Mouse (Mus musculus) 3T3-L1 (cell line): ENCODE data around the gene Adm2.

Experiments
- DNase-seq: peaks from one replicate; pipeline ENCODE4 v3.0.0-alpha.2; 2015; ENCODE audit warnings: low read depth, low spot score

Gene Adm2

GRCm38 (mm10) chr15:89309962-89310498, 12.5 kb upstream of the Adm2 start:
- DNase-seq = peak; percentile 43

GRCm38 (mm10) chr15:89313359-89313758, 9.2 kb upstream of the Adm2 start:
- no peak for DNase-seq

GRCm38 (mm10) chr15:89314107-89314506, 8.4 kb upstream of the Adm2 start:
- no peak for DNase-seq

GRCm38 (mm10) chr15:89314511-89315189, 7.9 kb upstream of the Adm2 start:
- peak; percentile 17 for DNase-seq

GRCm38 (mm10) chr15:89315190-89315731, 7.3 kb upstream of the Adm2 start, which contains the start of gene Sbf1:
Sbf1 (minus strand) TSS chr15:89315311.
- peak; percentile 97 for DNase-seq

- peak; percentile 41 for DNase-seq
Measured at GRCm38 (mm10) chr15:89316146-89316545, 6.4 kb upstream of the Adm2 start.

- no peak for DNase-seq
Measured at GRCm38 (mm10) chr15:89321264-89321663, 1.3 kb upstream of the Adm2 start.

- DNase-seq = no peak
Measured at GRCm38 (mm10) chr15:89323656-89324055, 1.1 kb downstream of the Adm2 start.

- DNase-seq = no peak
Measured at GRCm38 (mm10) chr15:89326441-89326840, 3.9 kb downstream of the Adm2 start.

- DNase-seq = no peak
Measured at GRCm38 (mm10) chr15:89334271-89334670, 11.8 kb downstream of the Adm2 start, which contains the start of gene Miox. Miox (plus strand) TSS chr15:89334398.

GRCm38 (mm10) chr15:89334774-89335537, 12.4 kb downstream of the Adm2 start:
- no peak for DNase-seq

GRCm38 (mm10) chr15:89336422-89336821, 13.9 kb downstream of the Adm2 start:
- no peak for DNase-seq

GRCm38 (mm10) chr15:89339696-89340095, 17.2 kb downstream of the Adm2 start:
- no peak for DNase-seq

- no peak for DNase-seq
Measured at GRCm38 (mm10) chr15:89340136-89340535, 17.6 kb downstream of the Adm2 start.

- no peak for DNase-seq
Measured at GRCm38 (mm10) chr15:89341678-89342077, 19.2 kb downstream of the Adm2 start.

GRCm38 (mm10) chr15:89343325-89343724, 20.8 kb downstream of the Adm2 start:
- DNase-seq = peak; percentile 20

- DNase-seq = no peak
Measured at GRCm38 (mm10) chr15:89350447-89350846, 27.9 kb downstream of the Adm2 start.

- DNase-seq = no peak
Measured at GRCm38 (mm10) chr15:89351302-89351701, 28.8 kb downstream of the Adm2 start.

GRCm38 (mm10) chr15:89352054-89352453, 29.5 kb downstream of the Adm2 start:
- no peak for DNase-seq

GRCm38 (mm10) chr15:89352795-89353194, 30.3 kb downstream of the Adm2 start:
- DNase-seq = no peak

GRCm38 (mm10) chr15:89353837-89354236, 31.3 kb downstream of the Adm2 start:
- no peak for DNase-seq

- DNase-seq = no peak
Measured at GRCm38 (mm10) chr15:89354455-89354854, 31.9 kb downstream of the Adm2 start.
